Mouse (Mus musculus) midbrain, postnatal 0 days (tissue): Measurements from ENCODE around the gene Zfp758. TPM values are rescaled to one million over a fixed set of nuclear protein-coding genes. Genes with fewer than 3 reads are reported as not detected.
A peak's percentile ranks its signal among the peaks of the same experiment; 100 is the strongest.

ENCODE experiments used
- ATAC-seq: fragments of 200-750 bp; cut with Nextera tagmentation; 2 replicates; pipeline ENCODE4 v1.8.0; 2017; ENCODE audit warnings: moderate number of reproducible peaks, mild to moderate bottlenecking, moderate TSS enrichment, moderate library complexity; ENCODE audit not compliant: low FRiP score
- DNase-seq: peaks from one replicate; pipeline ENCODE4 v3.0.0-alpha.2; 2015; ENCODE audit warnings: low spot score
- H3K27ac ChIP-seq: fragments of 300-500 bp; sonication (generic); 2 replicates; pipeline ENCODE4 v1.5.1; 2014; ENCODE audit warnings: low read depth, mild to moderate bottlenecking, low read length, mixed read lengths
- H3K27me3 ChIP-seq: fragments of 300-500 bp; sonication (generic); 2 replicates; pipeline ENCODE4 v1.6.1; 2014; ENCODE audit warnings: low read length, control low read depth, mixed read lengths; ENCODE audit not compliant: insufficient read depth
- H3K36me3 ChIP-seq: fragments of 300-500 bp; sonication (generic); 2 replicates; pipeline ENCODE4 v1.6.1; 2014; ENCODE audit warnings: low read length, control low read depth, mixed read lengths; ENCODE audit not compliant: insufficient read depth
- H3K4me1 ChIP-seq: fragments of 300-500 bp; sonication (generic); 2 replicates; pipeline ENCODE4 v1.6.1; 2014; ENCODE audit warnings: mild to moderate bottlenecking, control low read depth, antibody characterized with exemption, low read length, mixed read lengths; ENCODE audit not compliant: insufficient read depth
- H3K4me2 ChIP-seq: fragments of 300-500 bp; sonication (generic); 2 replicates; pipeline ENCODE4 v1.6.1; 2014; ENCODE audit warnings: low read depth, mild to moderate bottlenecking, low read length, mixed read lengths; ENCODE audit not compliant: poor library complexity, severe bottlenecking
- H3K4me3 ChIP-seq: fragments of 300-500 bp; sonication (generic); 2 replicates; pipeline ENCODE4 v1.5.1; 2014; ENCODE audit warnings: low read depth, mild to moderate bottlenecking, low read length, moderate library complexity
- H3K9ac ChIP-seq: fragments of 300-500 bp; sonication (generic); replicated peaks from 2 replicates; pipeline ENCODE4 v1.6.1; 2014; ENCODE audit warnings: mild to moderate bottlenecking, low read length, moderate library complexity, mixed read lengths; ENCODE audit not compliant: poor library complexity, severe bottlenecking
- H3K9me3 ChIP-seq: fragments of 300-500 bp; sonication (generic); 2 replicates; pipeline ENCODE4 v1.6.1; 2016; ENCODE audit warnings: low read length, control low read depth
- CTCF ChIP-seq: IDR thresholded peaks from 2 replicates; pipeline ENCODE4 v1.5.1; 2016; ENCODE audit warnings: antibody characterized with exemption, mild to moderate bottlenecking
- WGBS: fragments of 180-500 bp; shearing (Covaris S2); extraction: QIAGEN DNeasy Blood & Tissue Kit; methylation state at CpG from one replicate; pipeline ENCODE4 v1.1.7; 2014; 5-methylcytosine and 5-hydroxymethylcytosine counted together
- polyA plus RNA-seq: library from polyadenylated mRNA; unstranded; fragments of >200 nt; fragmentation: Nextera tagmentation; extraction: Ambion mirVana; gene quantifications from 2 replicates; pipeline ENCODE4 v1.2.1, GENCODE M21; 2015
- total RNA-seq: library from RNA; depleted of rRNA; stranded (reverse); fragments of >200 nt; gene quantifications from 2 replicates; pipeline ENCODE4 v1.2.3, GENCODE M21; 2014; rRNA removed

Zfp758 gene
- total and polyA plus RNA-seq, 2 experiments from 2014 or later, result 7.2 to 7.7 TPM

GRCm38 (mm10) chr17:22363895-22364294 is 2.6 kb downstream of the Zfp758 start:
- no peaks in the 10 kb centered on the region for H3K36me3 ChIP-seq
- H3K4me1 ChIP-seq, result no peaks in the 10 kb centered on the region
- H3K4me3 ChIP-seq, result no peak overlapping the region
- ATAC-seq (no peak), DNase-seq (no peak)
- H3K27me3 ChIP-seq, result no peaks in the 10 kb centered on the region
- WGBS, result 95% methylated on average over 3 of the region's 3 CpGs
- H3K9ac ChIP-seq, result no peak overlapping the region
- H3K4me2 ChIP-seq, result no peak overlapping the region
- peaks cover 5% of the 10 kb centered on the region for H3K9me3 ChIP-seq
- no peak for TF ChIP-seq CTCF
- H3K27ac ChIP-seq, result no peak overlapping the region

- 80% methylated on average over 2 of the region's 2 CpGs for WGBS
- Histone ChIP-seq H3K27ac (no peak overlapping the region), H3K9me3 (no peaks in the 10 kb centered on the region), H3K9ac (no peak overlapping the region), H3K4me2 (no peak overlapping the region), H3K4me1 (no peaks in the 10 kb centered on the region), H3K4me3 (no peak overlapping the region), H3K27me3 (no peaks in the 10 kb centered on the region), H3K36me3 (no peaks in the 10 kb centered on the region)
- TF ChIP-seq CTCF, result peak; percentile 51
- DNase-seq, result peak; percentile 5
- no peak for ATAC-seq
Measured at GRCm38 (mm10) chr17:22410756-22411155, 49.5 kb downstream of the Zfp758 start.

- peak; percentile 88 for TF ChIP-seq CTCF
- Histone ChIP-seq H3K27ac (no peak overlapping the region), H3K4me3 (no peak overlapping the region), H3K9ac (no peak overlapping the region), H3K9me3 (no peaks in the 10 kb centered on the region), H3K27me3 (no peaks in the 10 kb centered on the region), H3K36me3 (no peaks in the 10 kb centered on the region), H3K4me1 (no peaks in the 10 kb centered on the region), H3K4me2 (no peak overlapping the region)
- ATAC-seq (0 out of 2 replicates have a peak, but pooled peaks have one; percentile 65), DNase-seq (peak; percentile 69)
- 2% methylated on average over 3 of the region's 3 CpGs for WGBS
Measured at GRCm38 (mm10) chr17:22417510-22417909, 56.3 kb downstream of the Zfp758 start.

GRCm38 (mm10) chr17:22423952-22424617 is 62.8 kb downstream of the Zfp758 start, which contains the start of gene Zfp946:
TSS of gene Zfp946 (plus strand) at chr17:22424222.
- ATAC-seq (peak; percentile 94), DNase-seq (peak; percentile 88)
- no peaks in the 10 kb centered on the region for H3K27me3 ChIP-seq
- peak within 1 kb of the TSS; percentile 58 for H3K9ac ChIP-seq
- WGBS, result 1% methylated on average over 23 of the region's 29 CpGs
- TF ChIP-seq CTCF, result no peak
- peak within 1 kb of the TSS; percentile 70 for H3K27ac ChIP-seq
- H3K4me1 ChIP-seq, result peaks cover 10% of the 10 kb centered on the region; the same call in 1 of the 2 replicates
- peak within 1 kb of the TSS; percentile 63 for H3K4me3 ChIP-seq
- no peaks in the 10 kb centered on the region for H3K36me3 ChIP-seq
- no peaks in the 10 kb centered on the region for H3K9me3 ChIP-seq
- peak within 1 kb of the TSS; percentile 62 for H3K4me2 ChIP-seq

GRCm38 (mm10) chr17:22424636-22425354 is 63.5 kb downstream of the Zfp758 start:
- peak overlapping the region; percentile 62 for H3K4me2 ChIP-seq
- peak overlapping the region; percentile 70; the same call in 1 of the 2 replicates for H3K27ac ChIP-seq
- H3K9me3 ChIP-seq, result no peaks in the 10 kb centered on the region
- peak; percentile 31 for DNase-seq
- no peaks in the 10 kb centered on the region for H3K27me3 ChIP-seq
- H3K4me3 ChIP-seq, result peak overlapping the region; percentile 63
- TF ChIP-seq CTCF, result no peak
- 2% methylated on average over 12 of the region's 12 CpGs for whole genome bisulfite sequencing
- peak overlapping the region; percentile 58 for H3K9ac ChIP-seq
- H3K36me3 ChIP-seq, result no peaks in the 10 kb centered on the region
- H3K4me1 ChIP-seq, result peaks cover 10% of the 10 kb centered on the region; the same call in 1 of the 2 replicates
- no peak; the same call in 1 of the 2 replicates for ATAC-seq

Other genes starting within 250 kb of the Zfp758 start
- 0.82 and 1.9 TPM in 2 replicates for gene Zfp947, start 195.3 kb upstream of the Zfp758 start, total RNA-seq
- gene Zfp947, start 195.3 kb upstream of the Zfp758 start, polyA plus RNA-seq, result 1.6 TPM in 2 replicates
- 2.2 and 4.9 TPM in 2 replicates for gene Zfp994, start 135.8 kb upstream of the Zfp758 start, total RNA-seq
- gene Zfp994, start 135.8 kb upstream of the Zfp758 start, polyA plus RNA-seq, result 1.7 and 1.8 TPM in 2 replicates
- 6.9 and 8.1 TPM in 2 replicates for gene CT030661.1, start 46.6 kb upstream of the Zfp758 start, total RNA-seq
- gene CT030661.1, start 46.6 kb upstream of the Zfp758 start, polyA plus RNA-seq, result 9.6 and 10.1 TPM in 2 replicates
- 5.9 and 7.9 TPM in 2 replicates for gene Zfp944, start 53 bp upstream of the Zfp758 start, total RNA-seq
- gene Zfp944, start 53 bp upstream of the Zfp758 start, polyA plus RNA-seq, result 7.6 and 8.0 TPM in 2 replicates
- gene Zfp946, start 62.8 kb downstream of the Zfp758 start, total RNA-seq, result 12.9 and 16.8 TPM in 2 replicates
- gene Zfp946, start 62.8 kb downstream of the Zfp758 start, polyA plus RNA-seq, result 23.6 and 25.8 TPM in 2 replicates
- gene Vmn2r111, start 212.0 kb downstream of the Zfp758 start, total RNA-seq, result not detected in 2 replicates
- gene Vmn2r111, start 212.0 kb downstream of the Zfp758 start, polyA plus RNA-seq, result not detected in 2 replicates
- gene Vmn2r112, start 239.5 kb downstream of the Zfp758 start, total RNA-seq, result not detected in 2 replicates
- gene Vmn2r112, start 239.5 kb downstream of the Zfp758 start, polyA plus RNA-seq, result not detected in 2 replicates